Mouse (Mus musculus): ENCODE measurements at regions not wholly inside any gene's neighbourhood (a gene's known extent, or its start where the extent isn't known, plus 50 kb on each side); places are given as distances from the start of the nearest gene placed in this dataset.

GRCm38 (mm10) chr2:94665850-94666249 lies 227.9 kb upstream of the Api5 start:
- WGBS: 95% methylated on average over 2 of the region's 2 CpGs
- Histone ChIP-seq H3K4me2 (no peak overlapping the region), H3K27ac (replicated peaks) (no peak overlapping the region), H3K9ac (no peak overlapping the region), H3K9me3 (no peaks in the 10 kb centered on the region), H3K4me3 (no peak overlapping the region), H3K36me3 (no peaks in the 10 kb centered on the region), H3K27me3 (no peaks in the 10 kb centered on the region), H3K4me1 (replicated peaks) (no peaks in the 10 kb centered on the region)
- no peak for ATAC-seq (ENCODE audit: low read depth)

GRCm38 (mm10) chr2:94658426-94658825 lies 220.5 kb upstream of the Api5 start:
- Histone ChIP-seq H3K36me3 (no peaks in the 10 kb centered on the region), H3K4me3 (no peak overlapping the region), H3K27me3 (no peaks in the 10 kb centered on the region), H3K4me2 (no peak overlapping the region), H3K27ac (replicated peaks) (no peak overlapping the region), H3K9me3 (no peaks in the 10 kb centered on the region), H3K4me1 (replicated peaks) (no peaks in the 10 kb centered on the region), H3K9ac (no peak overlapping the region)
- 86% methylated on average over 8 of the region's 8 CpGs for WGBS
- ATAC-seq (ENCODE audit: low read depth): no peak
